Mouse (Mus musculus) CH12.LX (cell line): Measurements from ENCODE around the gene Mbd4. TPM values are rescaled to one million over a fixed set of nuclear protein-coding genes. Genes with fewer than 3 reads are reported as not detected.

Experiments
- DNase-seq: peaks from one replicate; pipeline ENCODE4 v3.0.0-alpha.2; 2013; ENCODE audit errors: extremely low read depth
- H3K27ac ChIP-seq: 2 replicates; pipeline ENCODE4 v1.5.1; 2012; ENCODE audit warnings: low read depth, mild to moderate bottlenecking, control low read depth, moderate library complexity; ENCODE audit not compliant: insufficient read depth
- H3K27me3 ChIP-seq: replicated peaks from 2 replicates; pipeline ENCODE3; 2012; ENCODE audit warnings: inconsistent platforms
- H3K36me3 ChIP-seq, 2 experiments: replicated peaks in 1 of 2; 2 replicates each; pipeline versions ENCODE3 to v1.6.1; 2012; ENCODE audit warnings: inconsistent platforms in 1 of 2, low read length in 1 of 2, mild to moderate bottlenecking in 1 of 2, mixed read lengths in 1 of 2, moderate library complexity in 1 of 2; ENCODE audit not compliant: control insufficient read depth in 1 of 2, insufficient read depth in 1 of 2
- H3K4me1 ChIP-seq, 2 experiments: 2 replicates each; pipeline ENCODE4 v1.6.1; 2012; ENCODE audit warnings: inconsistent platforms in 1 of 2, moderate library complexity in 1 of 2; ENCODE audit not compliant: insufficient read depth in 2 of 2, control insufficient read depth in 1 of 2
- H3K4me2 ChIP-seq: 2 replicates; pipeline ENCODE4 v1.6.1; 2012; ENCODE audit warnings: low read depth, mild to moderate bottlenecking, control low read depth; ENCODE audit not compliant: poor library complexity, insufficient read depth, severe bottlenecking
- H3K4me3 ChIP-seq, 3 experiments: fragments of 150-350 bp in 1 of 3; sonication (generic) in 1 of 3; replicated peaks in 1 of 3; 2 replicates each; pipeline versions ENCODE3 to v1.5.1; 2011 to 2012; ENCODE audit warnings: low read depth in 2 of 3, low read length in 2 of 3, mild to moderate bottlenecking in 2 of 3, moderate library complexity in 2 of 3, control low read depth in 1 of 3, improper control_type of control experiment in 1 of 3, inconsistent platforms in 1 of 3, mixed read lengths in 1 of 3; ENCODE audit not compliant: poor library complexity in 1 of 3
- H3K79me2 ChIP-seq: replicated peaks from 2 replicates; pipeline ENCODE4 v1.6.1; 2012; ENCODE audit warnings: mild to moderate bottlenecking, moderate library complexity; ENCODE audit not compliant: control insufficient read depth, poor library complexity, insufficient read depth, severe bottlenecking; ENCODE audit errors: extremely low read depth
- H3K9ac ChIP-seq: 2 replicates; pipeline ENCODE4 v1.6.1; 2012; ENCODE audit warnings: low read depth, mild to moderate bottlenecking, control low read depth, moderate library complexity; ENCODE audit not compliant: insufficient read depth
- H3K9me3 ChIP-seq: replicated peaks from 2 replicates; pipeline ENCODE3; 2012; ENCODE audit warnings: low read length, inconsistent platforms, mixed read lengths
- BHLHE40 ChIP-seq: IDR thresholded peaks from 2 replicates; pipeline ENCODE4 v1.6.1; 2011; ENCODE audit warnings: mild to moderate bottlenecking, low read depth, low read length, improper control_type of control experiment
- CHD1 ChIP-seq: IDR thresholded peaks from 2 replicates; pipeline ENCODE4 v1.6.1; 2012; ENCODE audit warnings: low read depth, low read length, improper control_type of control experiment, inconsistent platforms
- CTCF ChIP-seq, 2 experiments: IDR thresholded peaks in 1 of 2; conservative IDR thresholded peaks in 1 of 2; 2 replicates each; pipeline ENCODE4 v1.5.1; 2011 to 2012; ENCODE audit warnings: low read depth in 2 of 2, low read length in 2 of 2, improper control_type of control experiment in 1 of 2, inconsistent platforms in 1 of 2, mild to moderate bottlenecking in 1 of 2, moderate library complexity in 1 of 2
- E2F4 ChIP-seq: IDR thresholded peaks from 2 replicates; pipeline ENCODE4 v1.6.1; 2011; ENCODE audit warnings: low read depth, low read length, improper control_type of control experiment; ENCODE audit not compliant: insufficient replicate concordance
- ELF1 ChIP-seq: IDR thresholded peaks from 2 replicates; pipeline ENCODE4 v1.6.1; 2014; ENCODE audit warnings: low read depth, mild to moderate bottlenecking, inconsistent platforms, low read length, improper control_type of control experiment
- EP300 ChIP-seq: IDR thresholded peaks from 2 replicates; pipeline ENCODE4 v1.6.1; 2011; ENCODE audit warnings: low read length, improper control_type of control experiment
- JUN ChIP-seq: IDR thresholded peaks from 2 replicates; pipeline ENCODE4 v1.6.1; 2011; ENCODE audit warnings: low read depth, mild to moderate bottlenecking, low read length, improper control_type of control experiment, moderate library complexity; ENCODE audit not compliant: insufficient read depth
- KAT2A ChIP-seq: IDR thresholded peaks from 2 replicates; pipeline ENCODE4 v1.6.1; 2012; ENCODE audit warnings: low read length, improper control_type of control experiment, inconsistent platforms; ENCODE audit not compliant: insufficient replicate concordance
- MEF2A ChIP-seq: IDR thresholded peaks from 2 replicates; pipeline ENCODE4 v1.6.1; 2014; ENCODE audit warnings: low read depth, mild to moderate bottlenecking, inconsistent platforms, low read length, improper control_type of control experiment, borderline replicate concordance
- NELFE ChIP-seq: IDR thresholded peaks from 2 replicates; pipeline ENCODE4 v1.6.1; 2011; ENCODE audit warnings: low read depth, low read length, improper control_type of control experiment
- PAX5 ChIP-seq: IDR thresholded peaks from 2 replicates; pipeline ENCODE4 v1.6.1; 2012; ENCODE audit warnings: low read length, inconsistent platforms, mixed read lengths
- POLR2AphosphoS2 ChIP-seq: IDR thresholded peaks from 2 replicates; pipeline ENCODE4 v1.6.1; 2011; ENCODE audit warnings: low read depth, low read length, improper control_type of control experiment
- SIN3A ChIP-seq: IDR thresholded peaks from 2 replicates; pipeline ENCODE4 v1.6.1; 2012; ENCODE audit warnings: low read length, improper control_type of control experiment, inconsistent platforms
- TBP ChIP-seq: conservative IDR thresholded peaks from 2 replicates; pipeline ENCODE4 v1.6.1; 2011; ENCODE audit warnings: low read depth, low read length, improper control_type of control experiment
- UBTF ChIP-seq: IDR thresholded peaks from 2 replicates; pipeline ENCODE4 v1.6.1; 2012; ENCODE audit warnings: low read depth, mild to moderate bottlenecking, inconsistent platforms, low read length, improper control_type of control experiment, moderate library complexity
- USF1 ChIP-seq: IDR thresholded peaks from 2 replicates; pipeline ENCODE4 v1.6.1; 2014; ENCODE audit warnings: low read depth, mild to moderate bottlenecking, inconsistent platforms, low read length, improper control_type of control experiment
- ZC3H11A ChIP-seq: IDR thresholded peaks from 2 replicates; pipeline ENCODE4 v1.6.1; 2012; ENCODE audit warnings: low read depth, mild to moderate bottlenecking, inconsistent platforms, low read length, improper control_type of control experiment
- ZKSCAN1 ChIP-seq: IDR thresholded peaks from 2 replicates; pipeline ENCODE4 v1.6.1; 2012; ENCODE audit warnings: low read depth, inconsistent platforms, low read length, improper control_type of control experiment, borderline replicate concordance
- ZNF384 ChIP-seq: IDR thresholded peaks from 2 replicates; pipeline ENCODE4 v1.6.1; 2012; ENCODE audit warnings: low read depth, low read length, improper control_type of control experiment, inconsistent platforms
- dilution Hi-C: fragments of 300-500 bp; cut with MboI; formaldehyde crosslinking; loops from 2 replicates; pipeline ENCODE4 v1.14.3; 2020; ENCODE audit warnings: low sequenced_read_pairs; ENCODE audit not compliant: extremely low pct_unique_long_range_greater_than_20kb, extremely low pct_ligation_motif_present
- in situ Hi-C: fragments of 300-500 bp; cut with MboI; formaldehyde crosslinking; loops from 3 replicates; pipeline ENCODE4 v1.14.3; 2019; ENCODE audit warnings: low sequenced_read_pairs, low pct_ligation_motif_present, low pct_unique_long_range_greater_than_20kb, mixed read lengths
- polyA plus RNA-seq: library from polyadenylated mRNA; unstranded; fragments of >175 nt; gene quantifications from 2 replicates; pipeline ENCODE4 v1.2.1, GENCODE M21; 2012; ENCODE audit warnings: low read depth; ENCODE audit not compliant: insufficient read length
- total RNA-seq, 2 experiments: library from RNA; depleted of rRNA; stranded (reverse); fragments of 300-350 nt in 1 of 2; fragments of >200 nt in 1 of 2; gene quantifications; 2 replicates each; pipeline ENCODE4 v1.2.3; 2012 to 2014

Mbd4 gene
- total and polyA plus RNA-seq, 3 experiments = 7.3 to 12.2 (median 8.6) TPM

DNA sequence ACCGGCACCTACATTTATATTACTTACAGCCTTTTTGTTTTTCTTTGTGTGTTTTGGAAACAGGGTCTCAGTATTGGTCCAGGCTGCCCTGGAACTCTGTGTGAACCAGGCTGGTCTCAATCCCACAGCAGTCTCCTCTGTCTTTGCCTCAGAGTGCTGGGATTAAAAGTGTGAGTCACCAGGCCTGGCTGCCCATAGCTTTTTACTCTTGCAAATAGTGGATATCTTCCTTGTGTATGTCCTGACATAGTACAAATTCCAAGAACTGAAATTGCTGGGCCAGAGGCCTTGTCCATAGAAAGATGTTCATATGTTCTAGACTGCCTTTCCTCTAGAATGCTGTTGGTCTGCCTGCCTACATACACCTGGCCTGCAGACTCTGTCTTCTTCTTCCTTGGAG lies 43.2 kb upstream of the Mbd4 start:
- H3K4me2 ChIP-seq = no peak overlapping the region
- in situ Hi-C loops = loop anchor here (5.0 kb wide), 1 partner anchor 44 kb away; the partner anchor contains the start of genes Ift122 and Mbd4
- dilution Hi-C loops = no loop called here
- peaks cover 12 to 39% of the 10 kb centered on the region in 2 experiments for H3K4me1 ChIP-seq
- H3K27me3 ChIP-seq = no peaks in the 10 kb centered on the region
- TF ChIP-seq ZNF384 (no peak), CTCF (conservative IDR thresholded peaks at IDR 0.05 in 1 of 2, IDR thresholded peaks at IDR 0.05 in 1 of 2; ENCODE audit: low read depth in 2 of 2, low read length in 2 of 2) (no peak), PAX5 (no peak), USF1 (no peak), CHD1 (no peak)
- H3K27ac ChIP-seq = no peak overlapping the region
- no peak for DNase-seq
- H3K4me3 ChIP-seq = no peak overlapping the region
- H3K9me3 ChIP-seq = no peaks in the 10 kb centered on the region
- H3K79me2 ChIP-seq = no peaks in the 10 kb centered on the region
- H3K9ac ChIP-seq = no peak overlapping the region
- H3K36me3 ChIP-seq = peaks cover 10 to 41% of the 10 kb centered on the region in 2 experiments

DNA sequence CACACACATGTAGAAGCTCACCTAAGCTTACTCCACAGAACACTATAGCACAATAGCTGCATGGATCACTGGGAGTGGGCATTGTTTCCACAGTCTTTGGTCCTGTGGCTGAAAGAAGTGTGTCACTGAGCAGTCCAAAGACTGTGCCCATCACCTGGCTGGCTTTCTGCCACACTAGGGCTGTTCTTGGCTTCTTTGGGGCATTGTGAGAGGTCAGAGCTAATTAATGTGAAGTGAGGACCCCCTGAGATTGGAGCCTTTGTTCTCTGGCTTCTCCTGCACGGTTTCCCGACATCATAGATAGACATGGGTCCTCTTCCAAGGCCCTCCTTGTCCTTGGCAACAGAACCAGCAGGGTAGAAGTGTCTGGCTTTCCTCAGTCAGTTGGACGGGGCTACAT lies 39.2 kb upstream of the Mbd4 start:
- H3K79me2 ChIP-seq = no peaks in the 10 kb centered on the region
- H3K27ac ChIP-seq = no peak overlapping the region
- dilution Hi-C loops = no loop called here
- TF ChIP-seq TBP (no peak), KAT2A (no peak), USF1 (no peak), E2F4 (no peak), EP300 (no peak), MEF2A (no peak), SIN3A (no peak), UBTF (no peak), ZC3H11A (no peak), ELF1 (no peak), ZKSCAN1 (no peak), POLR2AphosphoS2 (no peak), NELFE (no peak), BHLHE40 (no peak), JUN (no peak)
- TF ChIP-seq, all 38 proteins: peak for 0
- no peak overlapping the region for H3K9ac ChIP-seq
- no peaks in the 10 kb centered on the region for H3K27me3 ChIP-seq
- H3K4me2 ChIP-seq = no peak overlapping the region
- peaks cover 26 to 57% of the 10 kb centered on the region in 2 experiments for H3K36me3 ChIP-seq
- H3K9me3 ChIP-seq = peaks cover 3% of the 10 kb centered on the region
- no peak overlapping the region for H3K4me3 ChIP-seq
- DNase-seq = no peak
- peaks cover 6 to 13% of the 10 kb centered on the region in 2 experiments for H3K4me1 ChIP-seq
- in situ Hi-C loops = no loop called here
